Mouse (Mus musculus) bone marrow, adult 2 months (tissue): ENCODE results near the gene Rgs12.

Experiments used
- CTCF ChIP-seq: fragments of 200-500 bp; IDR thresholded peaks from 2 replicates; pipeline ENCODE4 v1.5.1; 2011; ENCODE audit warnings: low read length, control low read depth; ENCODE audit not compliant: control insufficient read depth, insufficient read depth
- POLR2A ChIP-seq: fragments of 200-500 bp; IDR thresholded peaks from 2 replicates; pipeline ENCODE4 v1.6.1; 2011; ENCODE audit warnings: low read depth, mild to moderate bottlenecking, control low read depth, low read length, borderline replicate concordance; ENCODE audit not compliant: control insufficient read depth

GRCm38 (mm10) chr5:34957015-34957414, 7.8 kb downstream of the Rgs12 start:
- no peak for TF ChIP-seq CTCF
- no peak for TF ChIP-seq POLR2A
